Mouse (Mus musculus) layer of hippocampus, postnatal 36 days (tissue): ENCODE results near the gene Cxadr. TPM values are rescaled to one million over a fixed set of nuclear protein-coding genes. Genes with fewer than 3 reads are reported as not detected.
"Not testable (repeated sequence)": the region's sequence is repeated elsewhere in the genome, so short reads cannot be mapped to it uniquely, and the experiment has no call there.

ENCODE experiments used
- DNase-seq, 2 experiments: peaks; one replicate each; pipeline ENCODE4 v3.0.0; 2022
- total RNA-seq, 2 experiments: library from RNA; stranded (reverse); gene quantifications; 2 replicates each; pipeline ENCODE4 v1.2.3; 2021

Cxadr gene
- total RNA-seq, 2 experiments from 2014 or later = 15.8 to 16.8 TPM

DNA sequence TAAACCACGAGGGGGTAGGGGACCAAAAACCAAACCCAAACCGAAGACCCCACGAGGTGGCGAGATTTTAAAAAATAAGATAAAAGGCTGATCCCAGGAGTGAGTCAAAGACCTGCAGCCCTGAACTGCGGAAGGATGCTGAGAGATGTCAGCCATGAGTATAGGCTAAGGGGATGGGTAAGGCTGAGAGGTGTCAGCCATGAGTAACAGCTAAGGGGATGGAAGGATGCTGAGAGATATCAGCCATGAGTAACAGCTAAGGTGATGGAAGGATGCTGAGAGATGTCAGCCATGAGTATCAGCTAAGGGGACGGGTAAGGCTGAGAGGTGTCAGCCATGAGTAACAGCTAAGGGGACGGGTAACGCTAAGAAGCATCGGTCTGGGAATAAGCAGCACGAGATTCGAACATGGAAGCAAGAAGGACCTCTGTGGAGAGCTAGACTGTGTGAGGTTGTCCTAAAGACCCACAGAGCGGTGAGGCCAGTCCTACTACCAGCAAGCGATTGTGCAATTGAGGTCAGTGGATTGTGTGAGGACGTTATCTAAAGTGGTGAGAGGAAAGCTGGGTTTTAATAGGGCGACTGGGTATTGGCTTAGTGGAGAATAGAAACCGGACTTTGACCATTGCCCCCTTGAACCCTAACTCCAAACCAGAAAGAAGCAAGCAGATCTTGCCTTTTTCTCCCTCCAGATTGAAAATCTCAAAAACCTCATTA is 6.3 kb downstream of the Cxadr start:
- no peak for DNase-seq

- DNase-seq = no peak
These were observed 8.0 kb downstream of the Cxadr start for GRCm38 (mm10) chr16:78309258-78309657.

- DNase-seq = no peak
These were observed 12.0 kb downstream of the Cxadr start for GRCm38 (mm10) chr16:78313135-78313887.

GRCm38 (mm10) chr16:78314026-78314425 is 12.7 kb downstream of the Cxadr start:
- DNase-seq = no peak

GRCm38 (mm10) chr16:78316849-78317248 is 15.6 kb downstream of the Cxadr start:
- peak; percentile 28 to 30 for DNase-seq

DNA sequence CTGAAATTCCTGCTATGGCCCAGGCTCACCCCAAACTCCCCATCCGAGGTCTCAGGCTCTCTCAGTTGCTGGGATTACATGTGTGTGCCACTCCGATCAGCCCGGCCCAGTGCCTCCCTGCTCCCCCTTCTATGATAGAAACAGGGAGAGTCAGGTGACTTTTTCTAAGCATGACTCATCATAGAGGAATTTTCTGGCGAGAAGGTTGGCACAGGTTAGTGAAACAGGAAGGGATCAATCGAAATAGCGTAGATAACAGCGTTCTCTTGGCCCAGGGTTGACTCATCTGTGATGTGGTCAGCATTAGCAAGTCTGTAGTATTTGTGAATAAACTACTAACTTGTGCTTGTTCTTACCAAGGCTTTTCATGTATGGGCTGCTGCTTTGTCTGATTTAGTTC is 16.7 kb downstream of the Cxadr start:
- DNase-seq = no peak

DNA sequence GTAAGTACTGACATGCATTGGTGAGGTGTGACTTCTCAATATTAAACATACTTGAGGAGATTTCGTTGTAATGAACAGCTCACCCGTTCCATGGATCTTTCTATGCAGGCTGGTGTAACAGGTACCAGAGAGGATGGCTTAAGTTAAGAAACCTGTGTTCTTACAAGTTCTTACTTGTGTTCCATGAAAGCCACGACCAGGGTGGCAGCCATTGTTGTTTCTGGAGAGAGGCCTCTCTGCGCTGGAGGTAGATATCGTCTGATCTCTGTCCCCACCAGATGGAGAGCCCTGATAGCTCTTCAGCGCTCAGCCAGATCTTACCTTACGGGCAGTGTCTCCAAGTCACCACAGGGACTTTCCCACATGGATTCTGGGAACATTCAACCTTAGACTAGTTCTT is 18.4 kb downstream of the Cxadr start:
- no peak for DNase-seq

- no peak for DNase-seq
These were observed 20.3 kb downstream of the Cxadr start for GRCm38 (mm10) chr16:78321559-78321958.

DNA sequence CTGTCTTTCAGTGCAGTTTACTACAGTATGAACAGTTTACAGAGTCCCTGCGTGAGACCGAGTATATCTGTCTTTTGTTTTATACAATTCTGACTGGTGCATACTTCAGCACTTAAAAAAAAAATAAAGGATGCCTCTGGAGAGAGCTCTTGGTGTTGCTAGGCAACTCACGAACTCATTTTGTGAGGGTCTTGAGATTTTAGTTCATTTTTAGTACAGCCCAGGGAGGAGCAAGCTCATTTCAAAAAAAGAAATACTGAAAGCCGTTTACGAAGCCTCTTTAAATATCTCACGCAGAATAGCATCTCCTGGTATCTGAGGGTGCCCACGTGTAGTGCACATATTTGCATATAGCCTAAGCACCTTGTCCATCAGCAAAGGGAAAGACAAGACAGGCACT is 20.9 kb downstream of the Cxadr start:
- DNase-seq = no peak

DNA sequence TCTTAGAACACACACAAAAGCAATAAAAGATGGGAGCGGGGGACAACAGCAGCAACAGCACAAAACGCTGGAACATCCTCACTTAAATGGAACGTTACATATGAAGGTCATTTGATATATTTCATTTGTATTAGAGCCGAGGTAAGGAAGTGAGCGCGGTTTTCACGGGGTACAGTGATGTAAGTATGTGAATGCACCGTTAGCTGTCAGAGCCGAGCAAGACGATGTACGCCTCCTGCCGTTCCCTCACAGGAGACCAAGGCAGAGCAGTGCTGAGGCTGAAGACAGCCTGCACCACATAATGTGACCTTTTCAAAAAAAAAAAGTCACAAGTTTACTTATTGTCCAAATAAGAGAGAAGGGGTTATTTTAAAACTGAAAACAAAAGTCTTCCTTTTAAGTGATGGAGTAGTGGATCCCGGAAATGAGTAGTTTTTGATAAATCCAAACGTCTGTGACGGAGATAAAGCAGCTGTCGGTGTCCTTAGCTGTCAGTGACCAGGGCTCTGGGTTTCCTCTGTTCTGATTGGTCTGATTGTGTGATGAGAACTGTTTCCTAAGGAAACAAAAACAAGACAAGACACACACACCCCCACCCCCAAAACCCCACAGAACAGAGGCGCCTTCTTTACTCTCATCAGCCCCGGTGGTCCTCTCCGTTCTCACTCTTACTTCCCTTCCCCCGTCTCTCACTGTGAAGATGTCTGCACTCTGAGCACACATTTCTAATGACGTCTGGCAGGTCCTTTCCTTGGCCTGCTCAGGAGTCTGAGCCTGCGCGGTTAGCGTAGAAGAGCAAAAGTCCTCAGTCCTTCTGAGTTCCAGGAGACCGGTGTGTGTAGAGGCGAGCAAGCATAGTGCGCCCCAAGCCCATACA is 24.9 kb downstream of the Cxadr start:
- DNase-seq = no peak

- no peak for DNase-seq
These were observed 26.3 kb downstream of the Cxadr start for GRCm38 (mm10) chr16:78327562-78327961.

DNA sequence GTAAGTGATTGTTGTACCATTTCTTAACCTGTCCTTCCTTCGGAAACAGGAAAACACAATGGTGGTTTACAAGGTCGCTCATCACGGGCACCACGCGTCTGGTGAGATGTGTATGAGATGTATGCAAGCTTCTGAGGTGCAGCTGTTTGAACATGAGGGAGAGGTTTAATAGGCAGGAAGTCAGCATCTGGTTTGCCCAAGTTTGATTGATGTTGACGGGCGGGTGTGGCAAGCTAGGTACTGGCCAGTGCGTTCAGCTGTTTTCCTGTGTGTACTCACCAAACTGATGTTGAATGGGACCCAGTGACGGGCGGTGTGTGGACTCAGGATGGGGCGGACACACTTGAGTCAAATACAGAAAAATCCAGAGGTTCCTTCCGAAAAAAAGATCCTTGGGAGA is 26.7 kb downstream of the Cxadr start:
- no peak for DNase-seq

DNA sequence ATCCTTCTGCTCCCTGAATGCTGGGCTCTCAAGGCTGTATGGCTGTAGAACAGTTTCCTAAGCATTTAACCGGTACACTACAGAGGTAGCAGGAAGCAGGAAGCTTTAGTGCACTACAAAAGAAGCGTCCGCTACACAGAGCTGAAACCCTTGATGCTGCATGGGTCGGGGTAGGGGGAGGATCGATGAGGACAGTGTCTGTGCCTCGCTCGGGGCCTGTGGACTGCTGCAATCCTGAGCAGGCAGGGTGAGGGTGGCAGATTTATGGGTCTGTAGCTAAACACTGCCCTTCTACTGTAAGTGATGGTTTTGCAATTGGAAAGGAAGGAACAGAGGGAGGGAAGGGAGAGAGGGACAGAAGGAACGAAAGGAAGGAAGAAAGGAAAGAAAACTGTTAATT is 35.9 kb downstream of the Cxadr start:
- DNase-seq = no peak

DNA sequence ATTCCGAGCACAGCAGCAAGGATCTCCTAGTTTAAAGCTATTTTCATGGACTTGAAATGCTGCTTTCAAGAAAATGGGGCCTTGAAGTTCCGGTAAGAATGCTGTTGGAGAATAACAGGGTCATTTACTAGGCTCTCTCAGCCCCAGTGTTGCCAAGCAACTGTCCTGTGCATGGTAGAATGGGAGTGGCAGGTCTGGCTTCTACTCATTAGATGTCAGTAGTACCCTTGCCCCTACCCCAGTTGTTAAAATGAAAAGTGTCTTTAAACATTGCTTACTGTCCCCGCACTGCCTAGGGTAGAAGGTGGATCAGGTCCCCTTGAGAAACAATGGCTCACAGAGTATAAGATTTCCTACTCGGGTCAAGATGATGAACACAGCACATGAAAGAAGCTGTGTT is 40.1 kb downstream of the Cxadr start:
- no peak for DNase-seq

DNA sequence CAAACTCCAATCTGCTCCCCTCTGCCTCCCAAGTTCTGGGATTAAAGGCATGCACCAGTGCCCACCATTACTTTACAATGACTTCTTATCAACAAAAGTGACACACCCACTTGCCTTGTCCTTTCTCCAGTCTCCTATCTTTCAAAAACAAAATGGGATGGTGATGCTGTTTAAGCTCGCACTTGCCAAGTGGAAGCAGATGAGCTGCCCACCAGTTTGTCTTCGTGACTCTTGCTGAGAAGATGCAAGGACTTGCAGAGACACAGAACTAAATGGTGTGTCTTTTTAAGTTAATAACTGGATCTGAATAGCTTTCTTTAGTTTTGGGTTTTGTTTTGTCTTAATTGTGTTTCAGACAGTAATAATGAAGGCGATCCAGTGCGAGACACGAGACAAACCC is 41.5 kb downstream of the Cxadr start:
- DNase-seq = no peak

DNA sequence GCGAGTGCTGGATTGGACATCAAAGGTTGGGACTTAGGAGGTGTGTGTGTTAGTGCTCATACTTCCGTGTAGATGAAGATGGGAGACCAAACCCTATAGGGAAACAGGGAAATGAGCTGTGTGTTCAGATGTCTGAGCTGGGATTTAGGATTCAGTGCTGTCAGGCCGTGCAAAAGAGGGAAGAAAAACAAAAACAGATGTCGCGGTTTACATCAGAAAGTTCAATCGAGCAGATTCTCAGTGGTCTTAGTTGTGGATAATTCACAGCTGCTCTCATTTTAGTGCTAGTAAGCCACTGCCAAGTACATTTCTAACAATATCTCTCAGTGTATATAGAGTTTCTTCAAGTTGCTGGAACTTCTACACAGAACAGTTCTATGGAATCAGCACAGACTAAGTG is 42.5 kb downstream of the Cxadr start:
- DNase-seq = no peak

GRCm38 (mm10) chr16:78346662-78347327 is 45.5 kb downstream of the Cxadr start:
- DNase-seq = no peak

DNA sequence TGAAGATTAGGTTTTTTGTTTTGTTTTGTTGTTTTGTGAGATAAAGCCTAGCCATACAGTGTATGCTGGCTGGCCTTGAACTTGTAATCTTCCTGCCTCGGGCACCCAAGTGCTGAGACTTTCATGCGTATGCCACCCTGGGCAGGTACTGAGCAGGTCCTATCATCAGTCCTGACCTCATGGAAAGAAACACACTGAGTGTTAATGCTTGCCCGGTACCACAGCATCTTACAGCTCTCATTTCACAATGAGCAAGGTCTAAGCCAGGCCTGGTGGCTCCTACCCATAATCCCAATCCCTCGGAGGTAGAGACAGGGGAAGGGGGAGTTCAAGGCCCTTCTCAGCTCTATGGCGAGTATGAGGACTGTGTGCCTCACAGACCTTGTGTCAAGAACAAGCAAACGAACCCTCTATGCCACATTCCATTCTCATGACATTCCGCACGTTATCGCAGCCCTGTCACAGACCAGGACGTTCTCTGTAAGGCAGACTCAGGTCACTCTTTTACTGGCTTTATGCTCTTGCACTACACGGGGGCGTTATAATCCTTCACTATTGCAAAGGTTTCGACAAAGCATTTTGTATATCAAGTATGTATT is 46.1 kb downstream of the Cxadr start:
- no peak for DNase-seq

DNA sequence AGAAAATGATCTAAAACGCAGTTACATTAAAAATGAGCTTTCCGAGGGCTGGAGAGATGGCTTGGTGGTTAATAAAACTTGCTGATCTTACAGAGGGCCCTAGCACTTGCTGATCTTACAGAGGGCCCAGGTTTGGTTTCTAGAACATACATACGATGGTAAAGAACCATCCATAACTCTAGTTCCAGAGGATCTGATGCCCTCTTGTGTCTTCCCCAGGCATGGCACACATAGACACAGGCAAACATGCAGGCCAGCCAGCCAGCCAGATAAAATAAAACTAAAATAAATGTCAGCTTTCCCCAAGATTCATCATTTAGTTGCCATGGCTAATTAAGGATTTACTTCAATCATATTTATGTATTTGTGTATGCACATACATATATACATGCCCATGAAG is 56.5 kb downstream of the Cxadr start:
- no peak for DNase-seq

GRCm38 (mm10) chr16:78361466-78361865 is 60.2 kb downstream of the Cxadr start:
- no peak for DNase-seq

DNA sequence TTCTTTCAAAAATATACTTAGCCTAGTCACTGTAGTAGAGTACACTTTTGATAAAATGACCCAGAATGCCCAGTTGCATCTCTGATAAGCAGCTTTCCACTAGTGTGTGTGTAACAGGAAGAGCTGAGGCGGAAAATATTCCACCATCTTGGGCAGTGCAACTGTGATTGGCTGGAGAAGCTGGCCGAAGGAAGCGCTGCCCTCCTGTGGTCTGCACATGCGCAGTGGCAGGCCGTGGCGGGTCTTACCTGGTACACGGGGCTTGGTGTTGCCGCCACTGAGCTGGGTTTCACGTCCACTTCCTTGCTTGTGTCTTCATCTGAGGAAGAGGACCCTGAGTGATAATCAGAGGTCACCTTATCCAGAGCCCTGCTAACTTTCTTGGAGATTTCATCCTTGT is 63.3 kb downstream of the Cxadr start:
- DNase-seq = not testable (repeated sequence)

DNA sequence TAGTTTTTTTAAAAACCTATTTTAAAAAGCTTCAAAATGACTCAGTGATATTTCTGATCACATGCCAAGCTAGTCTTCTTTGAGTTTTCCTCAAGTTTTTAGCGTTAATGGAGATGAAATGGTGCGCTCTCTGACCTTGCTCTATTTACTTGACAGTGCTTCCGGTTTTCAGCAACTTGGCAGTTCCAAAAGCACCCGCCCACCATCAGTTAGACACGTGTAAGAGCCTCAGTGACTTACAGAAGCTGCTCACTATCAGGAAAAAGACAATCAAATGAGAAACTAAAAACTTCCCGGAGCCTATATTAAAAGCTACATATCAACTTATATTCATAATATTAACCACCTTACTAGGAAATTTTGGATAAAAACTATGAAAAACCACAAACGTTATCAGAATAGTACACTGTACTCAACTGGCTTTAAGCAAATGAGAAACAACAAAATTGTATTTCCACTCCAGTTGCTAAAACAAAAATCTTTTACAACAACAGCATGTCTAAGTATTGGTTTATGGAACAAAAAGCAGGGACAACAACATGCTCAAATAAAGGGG is 70.3 kb downstream of the Cxadr start:
- no peak for DNase-seq
